Mouse (Mus musculus): ENCODE measurements around the gene Strn. TPM values are rescaled to one million over a fixed set of nuclear protein-coding genes. Genes with fewer than 3 reads are reported as not detected.

The Strn gene
- polyA plus RNA-seq, 1 experiment from 2014 or later, result 7.0 TPM

DNA sequence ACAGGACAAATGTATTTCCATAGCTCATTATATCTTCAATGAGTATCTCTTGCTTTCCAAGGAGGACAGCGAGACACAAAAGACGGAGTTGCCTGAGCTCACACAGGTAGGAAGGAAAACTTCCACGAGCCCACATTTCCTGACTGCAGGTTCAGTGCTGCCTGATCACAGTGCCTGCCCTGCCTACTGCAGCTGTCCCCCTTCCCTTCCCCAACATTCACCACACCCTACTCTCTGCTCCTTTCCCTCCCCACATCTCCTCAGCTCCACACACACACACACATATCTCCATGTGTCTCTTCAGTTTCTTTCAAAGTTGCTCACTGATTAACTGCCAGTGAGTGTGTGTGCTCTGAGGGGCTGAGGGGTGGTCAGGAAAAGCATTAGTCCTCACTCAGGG is 96.6 kb downstream of the Strn start:
- Histone ChIP-seq H3K27ac (no peak overlapping the region), H3K4me2 (replicated peaks) (no peak overlapping the region), H3K36me3 (no peaks in the 10 kb centered on the region), H3K27me3 (replicated peaks) (no peaks in the 10 kb centered on the region), H3K9ac (no peak overlapping the region), H3K4me3 (no peak overlapping the region), H3K9me3 (no peaks in the 10 kb centered on the region), H3K4me1 (no peaks in the 10 kb centered on the region)
- no peak for ATAC-seq (ENCODE audit: low FRiP score, low read depth)
- WGBS, result 91% methylated on average over 3 of the region's 3 CpGs

DNA sequence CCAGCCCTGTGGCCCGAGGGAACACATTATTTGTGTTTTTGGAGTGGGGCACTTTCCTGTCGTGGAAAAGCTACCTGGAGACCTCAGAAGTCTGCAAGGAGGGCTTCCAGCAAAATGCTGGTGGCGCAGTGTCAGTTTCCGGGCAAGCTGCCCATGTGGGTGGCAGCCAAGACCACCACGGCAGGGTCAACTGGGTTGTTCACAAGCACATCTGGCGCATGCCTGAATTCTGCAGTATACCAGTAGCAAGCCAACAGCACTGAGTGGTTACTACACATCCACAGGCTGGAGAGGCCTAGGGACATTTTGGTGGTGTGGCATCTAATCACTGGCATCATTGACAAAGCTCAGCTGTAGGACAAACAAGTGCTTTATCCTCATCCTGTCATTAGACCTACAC is 97.9 kb downstream of the Strn start:
- no peak overlapping the region for H3K4me2 ChIP-seq (replicated peaks)

DNA sequence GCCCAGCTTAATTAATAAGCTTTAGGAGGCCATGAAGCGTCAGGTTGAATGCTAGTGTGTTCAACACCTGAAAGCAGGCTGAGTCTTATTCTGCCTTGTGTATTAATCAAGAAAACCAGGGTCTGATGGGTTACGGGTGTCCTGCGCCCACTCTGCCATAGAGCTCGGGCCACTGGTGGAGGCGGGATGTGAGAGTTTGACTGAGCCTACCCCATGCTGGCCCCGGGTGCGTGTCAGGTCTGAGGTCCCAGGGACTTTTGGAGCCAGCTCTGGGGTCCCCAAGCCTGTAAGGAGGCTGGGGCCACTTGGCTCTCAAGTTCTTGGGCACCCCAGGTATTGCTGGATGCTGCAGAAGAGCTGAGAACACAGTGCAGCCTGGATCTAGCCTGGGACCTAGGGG is 99.9 kb downstream of the Strn start:
- H3K27ac ChIP-seq, result no peak overlapping the region
- H3K4me2 ChIP-seq (replicated peaks), result no peak overlapping the region

More for the DNA sequence above, 97.9 kb downstream of the Strn start:
- H3K4me3 ChIP-seq, result no peak overlapping the region
- no peak overlapping the region for H3K9ac ChIP-seq
- no peak overlapping the region for H3K27ac ChIP-seq
- no peak for ATAC-seq (ENCODE audit: low FRiP score, low read depth)
- no peaks in the 10 kb centered on the region for H3K27me3 ChIP-seq (replicated peaks)
- H3K4me1 ChIP-seq, result no peaks in the 10 kb centered on the region
- H3K9me3 ChIP-seq, result no peaks in the 10 kb centered on the region
- H3K36me3 ChIP-seq, result no peaks in the 10 kb centered on the region
- 80% methylated on average over 6 of the region's 6 CpGs for WGBS

DNA sequence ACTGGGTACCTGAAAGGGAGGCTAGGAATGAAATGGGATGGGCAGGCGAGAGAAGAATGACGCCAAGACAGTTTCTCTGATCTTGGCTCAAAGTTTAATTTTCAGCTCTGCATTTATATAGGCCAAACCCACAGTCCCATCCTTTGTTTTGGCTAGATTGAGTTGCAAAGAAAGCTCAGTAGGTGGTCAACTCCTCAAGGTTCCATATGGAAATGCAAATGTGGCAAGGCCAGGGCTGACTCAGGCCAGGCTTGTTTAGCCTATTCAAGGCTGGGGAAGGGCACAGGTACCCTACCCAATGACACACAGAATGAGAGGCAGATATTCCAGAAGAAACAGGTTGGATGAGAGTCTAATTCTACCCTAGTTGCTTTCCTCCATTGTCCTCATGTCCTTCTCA is 101.4 kb downstream of the Strn start:
- WGBS, result 53% methylated on average over 2 of the region's 2 CpGs
- Histone ChIP-seq H3K9me3 (no peaks in the 10 kb centered on the region), H3K4me3 (no peak overlapping the region), H3K27ac (no peak overlapping the region), H3K4me1 (no peaks in the 10 kb centered on the region), H3K36me3 (no peaks in the 10 kb centered on the region), H3K27me3 (replicated peaks) (no peaks in the 10 kb centered on the region), H3K4me2 (replicated peaks) (no peak overlapping the region), H3K9ac (no peak overlapping the region)
- ATAC-seq (ENCODE audit: low FRiP score, low read depth), result no peak

More for the DNA sequence above, 99.9 kb downstream of the Strn start:
- WGBS, result 93% methylated on average over 7 of the region's 7 CpGs
- ATAC-seq (ENCODE audit: low FRiP score, low read depth), result no peak
- Histone ChIP-seq H3K4me3 (no peak overlapping the region), H3K9me3 (no peaks in the 10 kb centered on the region), H3K9ac (no peak overlapping the region), H3K4me1 (no peaks in the 10 kb centered on the region), H3K27me3 (replicated peaks) (no peaks in the 10 kb centered on the region), H3K36me3 (no peaks in the 10 kb centered on the region)

DNA sequence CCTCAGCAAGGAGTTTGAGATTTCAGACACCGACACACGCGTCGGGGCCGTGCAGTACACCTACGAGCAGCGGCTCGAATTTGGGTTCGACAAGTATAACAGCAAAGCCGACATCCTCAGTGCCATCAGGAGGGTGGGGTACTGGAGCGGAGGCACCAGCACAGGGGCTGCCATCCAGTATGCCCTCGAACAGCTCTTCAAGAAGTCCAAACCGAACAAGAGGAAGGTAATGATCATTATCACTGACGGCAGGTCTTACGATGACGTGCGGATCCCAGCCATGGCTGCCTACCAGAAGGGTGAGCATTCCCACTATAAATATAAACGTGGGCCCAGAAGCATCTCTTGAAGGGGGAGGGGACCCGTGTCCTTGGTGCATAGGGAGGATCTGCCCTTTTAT is 112.1 kb downstream of the Strn start:
- no peak overlapping the region for H3K9ac ChIP-seq
- peaks cover 11% of the 10 kb centered on the region for H3K36me3 ChIP-seq
- H3K4me2 ChIP-seq (replicated peaks), result no peak overlapping the region
- no peaks in the 10 kb centered on the region for H3K4me1 ChIP-seq
- H3K27me3 ChIP-seq (replicated peaks), result no peaks in the 10 kb centered on the region
- 94% methylated on average over 19 of the region's 19 CpGs for WGBS
- H3K27ac ChIP-seq, result no peak overlapping the region
- ATAC-seq (ENCODE audit: low FRiP score, low read depth), result no peak
- no peaks in the 10 kb centered on the region for H3K9me3 ChIP-seq
- no peak overlapping the region for H3K4me3 ChIP-seq

DNA sequence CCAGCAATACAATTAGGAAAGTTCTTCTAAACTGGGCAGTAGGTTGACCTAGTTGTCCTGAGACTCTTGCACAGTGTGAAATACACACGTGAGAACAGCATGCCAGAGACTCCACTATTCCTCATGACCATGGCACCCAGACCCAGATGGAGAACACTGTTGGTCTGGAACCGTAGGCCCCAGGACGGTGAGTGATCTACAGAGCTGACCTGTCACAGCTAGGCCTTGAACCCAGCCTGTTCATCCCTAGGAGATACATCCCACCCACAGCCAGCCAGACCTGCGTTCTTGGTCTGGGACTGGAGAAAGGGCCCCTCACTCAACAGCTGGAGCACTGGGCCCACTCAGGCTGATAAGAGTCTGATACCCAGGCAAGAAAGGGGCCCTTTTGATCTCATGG is 115.1 kb downstream of the Strn start:
- Histone ChIP-seq H3K4me3 (no peak overlapping the region), H3K4me1 (no peaks in the 10 kb centered on the region), H3K36me3 (peaks cover 11% of the 10 kb centered on the region), H3K4me2 (replicated peaks) (no peak overlapping the region), H3K27ac (no peak overlapping the region), H3K27me3 (replicated peaks) (no peaks in the 10 kb centered on the region), H3K9ac (no peak overlapping the region), H3K9me3 (no peaks in the 10 kb centered on the region)
- 90% methylated on average over 4 of the region's 4 CpGs for WGBS
- no peak for ATAC-seq (ENCODE audit: low FRiP score, low read depth)

DNA sequence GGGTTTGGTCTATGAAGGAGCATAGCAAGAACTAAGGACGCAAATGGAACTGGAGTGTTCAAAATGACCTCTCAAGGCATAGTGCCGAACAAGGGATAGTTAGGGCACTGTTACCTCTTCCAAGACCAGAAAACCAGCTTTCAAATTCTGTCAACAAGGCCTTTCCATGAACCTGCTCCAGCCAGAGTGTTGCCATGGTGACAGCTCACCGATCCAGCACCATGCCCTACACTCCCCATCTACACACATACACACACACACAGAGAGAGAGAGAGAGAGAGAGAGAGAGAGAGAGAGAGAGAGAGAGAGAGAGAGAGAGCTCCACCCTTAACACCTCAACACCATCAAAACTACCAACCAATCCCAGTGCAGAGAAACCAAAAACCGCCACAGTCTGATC is 116.3 kb downstream of the Strn start:
- H3K27ac ChIP-seq, result no peak overlapping the region
- H3K36me3 ChIP-seq, result peaks cover 11% of the 10 kb centered on the region
- ATAC-seq (ENCODE audit: low FRiP score, low read depth), result no peak
- no peaks in the 10 kb centered on the region for H3K4me1 ChIP-seq
- no peak overlapping the region for H3K4me2 ChIP-seq (replicated peaks)
- no peaks in the 10 kb centered on the region for H3K27me3 ChIP-seq (replicated peaks)
- no peak overlapping the region for H3K9ac ChIP-seq
- WGBS, result 91% methylated on average over 4 of the region's 4 CpGs
- no peak overlapping the region for H3K4me3 ChIP-seq
- H3K9me3 ChIP-seq, result no peaks in the 10 kb centered on the region

DNA sequence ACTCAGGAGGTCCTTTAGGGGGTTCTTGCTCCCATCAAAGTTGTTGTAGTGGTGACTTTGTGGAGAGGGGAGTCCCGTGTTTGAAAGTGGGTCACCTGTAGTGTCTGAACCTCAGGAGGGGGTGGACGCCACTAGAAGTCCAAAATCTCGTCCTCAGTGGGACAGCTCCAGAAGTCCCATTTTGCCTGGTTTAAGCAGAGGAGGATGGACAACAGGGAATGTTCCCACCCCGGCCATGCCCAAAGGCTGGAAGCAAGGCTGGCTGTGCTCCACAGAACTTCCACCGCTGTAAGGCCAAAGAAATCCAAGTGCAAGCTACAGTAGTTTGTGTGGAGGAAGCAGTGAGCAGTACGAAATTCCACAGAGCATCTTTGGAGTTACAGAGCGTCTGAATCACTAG is 117.0 kb downstream of the Strn start:
- Histone ChIP-seq H3K4me1 (no peaks in the 10 kb centered on the region), H3K4me2 (replicated peaks) (no peak overlapping the region), H3K27me3 (replicated peaks) (no peaks in the 10 kb centered on the region), H3K4me3 (no peak overlapping the region), H3K36me3 (peaks cover 8% of the 10 kb centered on the region), H3K9ac (no peak overlapping the region), H3K9me3 (no peaks in the 10 kb centered on the region), H3K27ac (no peak overlapping the region)
- no peak for ATAC-seq (ENCODE audit: low FRiP score, low read depth)
- WGBS, result 93% methylated on average over 7 of the region's 7 CpGs

DNA sequence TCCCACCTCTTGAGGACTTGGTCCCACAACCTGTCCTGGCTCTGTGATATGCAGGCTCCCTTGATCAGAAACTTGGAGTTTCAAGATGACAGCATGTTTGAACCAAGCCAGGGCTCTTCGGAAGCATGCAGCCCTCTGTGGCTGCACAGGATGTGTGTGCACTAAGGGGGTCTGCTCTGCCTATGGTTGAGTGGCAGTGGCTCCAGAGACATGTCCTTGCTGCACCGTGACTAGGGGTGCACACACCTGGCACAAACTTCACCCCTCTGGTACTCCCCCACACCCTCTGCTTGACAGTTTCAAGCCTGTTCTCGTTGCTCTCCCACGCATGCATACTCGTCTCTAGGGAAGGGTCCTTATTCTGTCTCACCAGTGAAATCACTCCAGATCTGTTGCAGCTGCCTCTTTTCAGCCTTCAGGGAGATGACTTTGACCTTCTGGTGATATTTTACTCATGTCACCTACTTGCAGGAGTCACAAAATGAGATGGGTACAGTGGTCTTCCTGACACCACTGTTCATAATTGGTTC is 118.8 kb downstream of the Strn start:
- Histone ChIP-seq H3K4me3 (no peak overlapping the region), H3K4me2 (replicated peaks) (no peak overlapping the region), H3K27me3 (replicated peaks) (no peaks in the 10 kb centered on the region), H3K36me3 (0 out of 2 replicates have a peak, but pooled peaks cover 4% of the 10 kb centered on the region), H3K4me1 (no peaks in the 10 kb centered on the region), H3K9ac (no peak overlapping the region), H3K9me3 (no peaks in the 10 kb centered on the region), H3K27ac (no peak overlapping the region)
- 74% methylated on average over 5 of the region's 5 CpGs for WGBS
- ATAC-seq (ENCODE audit: low FRiP score, low read depth), result no peak

DNA sequence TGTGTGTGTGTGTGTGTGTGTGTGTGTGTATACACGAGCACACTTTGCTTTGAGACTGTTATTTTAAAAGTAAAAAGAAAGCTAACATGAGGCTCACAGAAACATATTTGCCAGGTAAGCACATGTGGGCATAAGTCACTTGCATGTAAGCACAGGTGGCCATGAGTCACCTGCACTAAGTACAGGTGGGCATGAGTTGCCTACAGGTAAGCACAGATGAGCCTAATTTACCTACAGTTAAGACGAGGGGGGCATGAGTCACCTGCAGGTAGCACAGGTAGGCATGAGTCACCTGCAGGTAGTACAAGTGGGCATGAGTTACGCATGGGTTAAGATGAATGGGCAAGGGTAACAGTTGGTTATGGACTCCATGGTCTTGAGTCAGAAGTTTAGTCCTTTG is 121.9 kb downstream of the Strn start:
- Histone ChIP-seq H3K4me3 (no peak overlapping the region), H3K9me3 (no peaks in the 10 kb centered on the region), H3K36me3 (no peaks in the 10 kb centered on the region), H3K27me3 (replicated peaks) (no peaks in the 10 kb centered on the region), H3K4me2 (replicated peaks) (no peak overlapping the region), H3K27ac (no peak overlapping the region), H3K4me1 (no peaks in the 10 kb centered on the region), H3K9ac (no peak overlapping the region)
- ATAC-seq (ENCODE audit: low FRiP score, low read depth), result no peak
- 84% methylated on average over 3 of the region's 3 CpGs for WGBS

DNA sequence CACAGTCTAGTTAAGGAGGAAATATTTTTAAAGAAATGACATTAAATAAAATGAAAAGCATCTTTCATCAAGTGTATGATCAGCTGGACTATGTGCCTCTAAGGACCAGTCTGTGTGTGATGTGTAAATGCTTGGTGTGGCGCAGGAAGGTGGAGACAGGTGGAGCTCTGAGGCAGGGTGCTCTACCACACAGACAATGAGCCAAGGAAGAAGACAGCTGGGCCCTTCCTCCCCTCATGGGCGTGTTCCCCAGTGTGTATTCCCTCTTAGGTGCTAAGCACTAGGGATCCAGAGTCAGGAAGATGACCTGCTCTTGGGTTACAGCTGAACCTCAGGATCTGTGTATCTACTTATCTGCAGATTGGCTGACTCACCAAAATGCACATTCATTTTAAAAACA is 122.5 kb downstream of the Strn start:
- Histone ChIP-seq H3K27me3 (replicated peaks) (no peaks in the 10 kb centered on the region), H3K9me3 (no peaks in the 10 kb centered on the region), H3K27ac (no peak overlapping the region), H3K36me3 (no peaks in the 10 kb centered on the region), H3K9ac (no peak overlapping the region), H3K4me2 (replicated peaks) (no peak overlapping the region), H3K4me1 (no peaks in the 10 kb centered on the region), H3K4me3 (no peak overlapping the region)
- 81% methylated on average over 2 of the region's 2 CpGs for WGBS
- ATAC-seq (ENCODE audit: low FRiP score, low read depth), result no peak

DNA sequence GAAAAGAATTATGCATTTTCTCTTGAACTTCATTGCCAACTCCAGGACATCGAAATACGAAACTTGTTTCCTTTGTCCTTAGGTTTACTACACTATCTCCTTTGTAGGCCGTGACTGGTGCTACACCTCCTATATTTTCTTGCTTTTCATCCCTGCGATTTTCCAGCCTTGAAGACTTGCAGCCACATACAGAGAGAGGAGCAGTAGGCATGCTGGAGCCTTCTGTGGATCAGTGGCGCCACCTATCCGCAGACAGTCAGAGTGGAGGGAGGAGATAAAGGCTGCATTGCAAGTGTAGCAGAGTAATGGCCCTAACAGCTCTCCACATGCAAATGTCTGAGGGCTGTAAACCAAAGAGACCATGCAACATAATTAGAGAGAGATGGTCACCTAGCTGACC is 125.9 kb downstream of the Strn start:
- Histone ChIP-seq H3K27me3 (replicated peaks) (no peaks in the 10 kb centered on the region), H3K4me1 (no peaks in the 10 kb centered on the region), H3K4me3 (no peak overlapping the region), H3K27ac (no peak overlapping the region), H3K36me3 (no peaks in the 10 kb centered on the region), H3K9me3 (no peaks in the 10 kb centered on the region), H3K4me2 (replicated peaks) (no peak overlapping the region), H3K9ac (no peak overlapping the region)
- no peak for ATAC-seq (ENCODE audit: low FRiP score, low read depth)
- 69% methylated on average over 6 of the region's 6 CpGs for WGBS

DNA sequence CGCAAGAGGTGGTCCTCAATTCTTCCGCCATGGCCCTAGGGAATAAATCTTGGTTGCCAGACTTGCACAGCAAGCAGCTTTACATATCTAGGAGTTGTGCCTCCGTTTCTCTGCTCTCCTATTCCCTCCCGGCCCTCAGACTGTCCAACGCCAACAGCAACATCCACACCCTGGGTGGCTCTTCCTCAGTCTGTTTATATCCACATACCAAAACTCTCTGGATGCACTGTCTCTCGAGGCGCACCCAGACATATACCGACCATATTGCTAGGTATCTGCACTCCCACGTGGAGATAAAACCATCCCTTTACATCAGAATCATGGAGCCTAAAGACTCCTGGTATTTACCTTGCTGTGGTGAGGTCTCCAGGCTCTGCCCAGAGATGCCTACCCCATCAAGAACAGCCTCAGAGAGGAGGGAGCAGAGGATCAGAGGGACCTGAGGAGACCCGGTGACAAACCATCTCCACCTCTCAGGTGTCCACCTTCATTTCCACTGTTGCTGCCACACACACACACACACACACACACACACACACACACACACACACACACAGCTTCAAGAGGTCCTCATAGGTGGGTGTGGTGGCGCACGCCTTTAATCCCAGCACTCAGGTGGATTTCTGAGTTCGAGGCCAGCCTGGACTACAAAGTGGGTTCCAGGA is 127.7 kb downstream of the Strn start:
- no peak for ATAC-seq (ENCODE audit: low FRiP score, low read depth)
- H3K36me3 ChIP-seq, result no peaks in the 10 kb centered on the region
- no peaks in the 10 kb centered on the region for H3K9me3 ChIP-seq
- H3K4me2 ChIP-seq (replicated peaks), result no peak overlapping the region
- 90% methylated on average over 13 of the region's 13 CpGs for WGBS
- no peaks in the 10 kb centered on the region for H3K4me1 ChIP-seq
- no peak overlapping the region for H3K27ac ChIP-seq
- H3K27me3 ChIP-seq (replicated peaks), result no peaks in the 10 kb centered on the region
- no peak overlapping the region for H3K4me3 ChIP-seq
- no peak overlapping the region for H3K9ac ChIP-seq

All from neural tube, embryonic 12.5 days (tissue).